In genomic region chr2:76386531-76386930, GRCm38 (mm10) we compare ENCODE assay signal across 33 mouse cellular contexts. TPM values are rescaled to one million over a fixed set of nuclear protein-coding genes. Genes with fewer than 3 reads are reported as not detected.
"Had no signal": no experiment of that assay in that cellular context is flagged by ENCODE, and none has a peak within 500 bp of the region (broad histone marks: within the 10 kb centered on the region; RNA-seq: fewer than 3 reads in every experiment).

No protein-coding gene starts in this region.

- H3K4me3 ChIP-seq: embryonic facial prominence, embryonic 10.5 days; embryonic facial prominence, embryonic 12.5 days; embryonic facial prominence, embryonic 13.5 days; embryonic facial prominence, embryonic 15.5 days; erythroblast, embryonic 14.5 days; forebrain, embryonic 10.5 days; forebrain, embryonic 12.5 days; forebrain, embryonic 13.5 days; forebrain, embryonic 15.5 days; gastrocnemius, adult 2 months; heart, adult 2 months had no signal

- H3K9ac ChIP-seq: embryonic facial prominence, embryonic 12.5 days; embryonic facial prominence, embryonic 13.5 days; embryonic facial prominence, embryonic 15.5 days; forebrain, embryonic 12.5 days; forebrain, embryonic 13.5 days; forebrain, embryonic 15.5 days; forebrain, postnatal 0 days had no signal

- DNase-seq: cerebellum, adult 8-10 months; cerebellum, adult 9-10 months; cerebellum, adult 9-11 months; cerebellum, postnatal 10 days; cerebellum, postnatal 14 days; cerebellum, postnatal 25 days; cerebellum, postnatal 36 days; embryo, embryonic 11 days; forebrain, postnatal 0 days; gastrocnemius, adult 2 months; gastrocnemius, postnatal 10 days; gastrocnemius, postnatal 14 days; gastrocnemius, postnatal 25 days; gastrocnemius, postnatal 36 days; heart, adult 18-20 months; heart, adult 2 months had no signal

- H3K4me2 ChIP-seq: embryonic facial prominence, embryonic 12.5 days; embryonic facial prominence, embryonic 13.5 days; embryonic facial prominence, embryonic 15.5 days; forebrain, embryonic 12.5 days; forebrain, embryonic 13.5 days; forebrain, embryonic 15.5 days had no signal

- H3K9me3 ChIP-seq: embryonic facial prominence, embryonic 10.5 days; embryonic facial prominence, embryonic 12.5 days; embryonic facial prominence, embryonic 13.5 days; embryonic facial prominence, embryonic 15.5 days; forebrain, embryonic 10.5 days; forebrain, embryonic 12.5 days; forebrain, embryonic 13.5 days; forebrain, embryonic 15.5 days had no signal

- H3K27me3 ChIP-seq: embryonic facial prominence, embryonic 12.5 days; embryonic facial prominence, embryonic 13.5 days; embryonic facial prominence, embryonic 15.5 days; forebrain, embryonic 12.5 days; forebrain, embryonic 13.5 days; forebrain, embryonic 15.5 days had no signal

- H3K27ac ChIP-seq: embryonic facial prominence, embryonic 10.5 days; embryonic facial prominence, embryonic 12.5 days; embryonic facial prominence, embryonic 13.5 days; embryonic facial prominence, embryonic 15.5 days; forebrain, embryonic 10.5 days; forebrain, embryonic 12.5 days; forebrain, embryonic 13.5 days; forebrain, embryonic 15.5 days; gastrocnemius, adult 2 months; heart, adult 2 months had no signal

- ATAC-seq: forebrain, embryonic 13.5 days; forebrain, embryonic 14.5 days; forebrain, embryonic 15.5 days; forebrain, embryonic 16.5 days; forebrain, postnatal 0 days had no signal

- H3K4me1 ChIP-seq: embryonic facial prominence, embryonic 10.5 days; embryonic facial prominence, embryonic 12.5 days; embryonic facial prominence, embryonic 13.5 days; embryonic facial prominence, embryonic 15.5 days; forebrain, embryonic 10.5 days; forebrain, embryonic 12.5 days; forebrain, embryonic 13.5 days; forebrain, embryonic 15.5 days had no signal

RNA-seq across cellular contexts. Expression of gene Osbpl6, which starts 19.8 kb away (rescaled TPM):
- polyA plus RNA-seq: erythroblast, embryonic 14.5 days had no signal

RNA-seq across cellular contexts. Expression of gene Cyct, which starts 26.3 kb away (rescaled TPM):
- polyA plus RNA-seq: cortical plate, adult 2 months; embryonic facial prominence, embryonic 10.5 days; embryonic facial prominence, embryonic 11.5 days; embryonic facial prominence, embryonic 12.5 days; embryonic facial prominence, embryonic 13.5 days; embryonic facial prominence, embryonic 14.5 days; embryonic facial prominence, embryonic 15.5 days; erythroblast, embryonic 14.5 days; forebrain, embryonic 10.5 days; forebrain, embryonic 11.5 days; forebrain, embryonic 12.5 days; forebrain, embryonic 13.5 days; forebrain, embryonic 14.5 days; forebrain, embryonic 16.5 days; frontal cortex, adult 2 months; gonadal fat pad, adult 2 months; heart, adult 2 months had no signal

RNA-seq across cellular contexts. Expression of gene Pde11a, which starts 48.0 kb away (rescaled TPM):
- polyA plus RNA-seq: erythroblast, embryonic 14.5 days had no signal
